Mouse (Mus musculus) retina, postnatal 1 day (tissue): ENCODE data around the gene Olfr603.
"Not testable (repeated sequence)": the region's sequence is repeated elsewhere in the genome, so short reads cannot be mapped to it uniquely, and the experiment has no call there.

Source experiments
- DNase-seq: peaks from one replicate; pipeline ENCODE4 v3.0.0-alpha.2; 2012

The Olfr603 gene

DNA sequence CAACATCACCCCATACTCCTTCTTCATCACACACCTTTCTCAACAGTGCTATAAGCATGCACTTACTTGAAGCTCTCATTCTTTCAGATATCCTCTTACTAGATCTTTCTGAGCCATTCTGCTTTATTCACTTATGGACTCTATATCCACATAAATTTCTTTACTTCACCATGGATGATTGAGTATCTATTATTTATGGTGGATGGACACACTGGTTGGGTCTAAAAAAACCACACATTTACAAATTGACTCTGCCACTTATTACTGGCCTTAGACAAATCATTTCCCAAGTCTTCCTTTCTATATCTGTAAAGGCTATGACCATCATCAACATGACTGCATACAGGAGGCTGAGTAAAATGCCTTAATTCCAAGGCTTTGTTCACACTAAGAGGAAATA, at the start of gene Olfr603:
Gene Olfr603 (minus strand): TSS at position 101 of the 400 bp plus-strand sequence.
- no peak for DNase-seq

GRCm38 (mm10) chr7:103414772-103415171, 28.8 kb upstream of the Olfr603 start, which contains the start of gene Usp17lc:
Gene Usp17lc, plus strand, starts transcription at chr7:103415072.
- DNase-seq: not testable (repeated sequence)

- DNase-seq: not testable (repeated sequence)
Measured at GRCm38 (mm10) chr7:103406521-103407055, 20.6 kb upstream of the Olfr603 start.

DNA sequence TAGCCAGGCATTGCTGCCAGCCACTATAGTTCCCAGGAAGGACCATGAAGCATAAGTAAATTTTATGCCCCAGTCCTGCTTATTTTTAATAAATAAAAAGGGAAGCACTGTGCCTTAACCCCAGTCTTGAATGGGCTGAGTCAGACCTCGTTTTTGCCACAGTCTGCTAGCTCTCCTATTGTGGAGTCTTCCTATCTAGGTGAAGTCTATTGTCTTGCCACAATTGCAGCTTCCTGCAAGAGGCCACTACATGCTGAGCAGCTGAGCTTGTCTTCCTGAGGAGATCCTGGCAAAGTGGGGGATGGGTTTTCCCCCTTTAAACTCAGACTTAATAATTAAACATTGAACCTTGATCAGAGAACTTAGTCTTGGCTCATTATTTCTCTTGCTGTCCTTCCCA, 13.0 kb upstream of the Olfr603 start:
- no peak for DNase-seq

GRCm38 (mm10) chr7:103397758-103398157, 11.8 kb upstream of the Olfr603 start:
- no peak for DNase-seq

DNA sequence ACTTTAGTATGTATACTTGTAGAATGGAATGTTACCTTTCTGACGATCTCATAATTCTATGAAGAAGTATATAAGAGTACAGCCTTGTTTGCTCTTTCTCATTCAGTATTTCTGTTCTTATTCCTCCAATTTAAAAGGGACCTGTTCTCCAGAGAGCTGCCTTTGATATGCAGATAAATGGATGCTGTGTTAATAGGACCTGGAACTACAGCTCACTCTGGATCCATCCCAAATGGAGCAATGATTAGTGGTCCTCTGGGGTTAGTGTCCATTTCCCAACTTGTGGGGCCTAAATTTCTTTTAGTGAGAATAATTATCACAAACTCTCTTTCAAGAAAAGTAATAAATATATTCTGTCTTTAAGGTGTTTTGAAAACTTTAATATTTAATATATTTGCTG, 23.4 kb downstream of the Olfr603 start, which contains the start of gene Olfr601:
Gene Olfr601 (minus strand): TSS at position 101 of the 400 bp plus-strand sequence.
- no peak for DNase-seq

GRCm38 (mm10) chr7:103349569-103349968, 36.4 kb downstream of the Olfr603 start, which contains the start of gene Olfr600:
Gene Olfr600, minus strand, starts transcription at chr7:103349669.
- no peak for DNase-seq

DNA sequence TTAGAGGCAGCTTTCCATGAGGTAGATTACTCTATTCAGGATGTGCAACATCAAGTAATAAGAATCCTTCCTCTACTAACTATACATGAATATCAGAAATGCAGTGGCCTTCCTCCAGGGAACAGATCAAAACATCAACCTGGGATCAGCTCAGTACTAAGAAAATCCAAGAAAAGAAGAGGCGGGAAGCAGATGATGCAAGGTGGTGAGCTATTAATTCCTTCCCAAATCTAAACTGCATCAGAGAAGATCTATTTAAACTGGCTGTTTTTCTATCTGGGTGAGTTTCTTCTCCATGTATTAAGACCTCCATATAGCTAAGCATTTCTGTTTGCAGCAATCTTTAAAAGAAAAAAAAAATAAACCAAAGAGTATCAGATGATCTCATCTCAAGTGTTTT, 50.4 kb downstream of the Olfr603 start, which contains the start of gene Olfr599:
Gene Olfr599 (plus strand): TSS at position 301 of the 400 bp plus-strand sequence.
- DNase-seq: no peak
